Mouse (Mus musculus): ENCODE results near the gene Rcc1. TPM values are rescaled to one million over a fixed set of nuclear protein-coding genes. Genes with fewer than 3 reads are reported as not detected.
"Not testable (repeated sequence)": the region's sequence is repeated elsewhere in the genome, so short reads cannot be mapped to it uniquely, and the experiment has no call there.

Gene Rcc1
- total RNA-seq, 2 experiments from 2014 or later = 14.7 to 14.9 TPM

- no peak for DNase-seq (ENCODE audit: extremely low spot score in 1 of 2, low spot score in 2 of 2)
- intact Hi-C loops (cut with DNase I) = no loop called here
These were observed 20.5 kb downstream of the Rcc1 start for GRCm38 (mm10) chr4:132332880-132333279.

GRCm38 (mm10) chr4:132331960-132332359 is 21.4 kb downstream of the Rcc1 start:
- no peak for DNase-seq (ENCODE audit: extremely low spot score in 1 of 2, low spot score in 2 of 2)
- intact Hi-C loops (cut with DNase I) = no loop called here

- intact Hi-C loops (cut with DNase I) = no loop called here
These were observed 23.5 kb downstream of the Rcc1 start for GRCm38 (mm10) chr4:132329835-132330354.

DNA sequence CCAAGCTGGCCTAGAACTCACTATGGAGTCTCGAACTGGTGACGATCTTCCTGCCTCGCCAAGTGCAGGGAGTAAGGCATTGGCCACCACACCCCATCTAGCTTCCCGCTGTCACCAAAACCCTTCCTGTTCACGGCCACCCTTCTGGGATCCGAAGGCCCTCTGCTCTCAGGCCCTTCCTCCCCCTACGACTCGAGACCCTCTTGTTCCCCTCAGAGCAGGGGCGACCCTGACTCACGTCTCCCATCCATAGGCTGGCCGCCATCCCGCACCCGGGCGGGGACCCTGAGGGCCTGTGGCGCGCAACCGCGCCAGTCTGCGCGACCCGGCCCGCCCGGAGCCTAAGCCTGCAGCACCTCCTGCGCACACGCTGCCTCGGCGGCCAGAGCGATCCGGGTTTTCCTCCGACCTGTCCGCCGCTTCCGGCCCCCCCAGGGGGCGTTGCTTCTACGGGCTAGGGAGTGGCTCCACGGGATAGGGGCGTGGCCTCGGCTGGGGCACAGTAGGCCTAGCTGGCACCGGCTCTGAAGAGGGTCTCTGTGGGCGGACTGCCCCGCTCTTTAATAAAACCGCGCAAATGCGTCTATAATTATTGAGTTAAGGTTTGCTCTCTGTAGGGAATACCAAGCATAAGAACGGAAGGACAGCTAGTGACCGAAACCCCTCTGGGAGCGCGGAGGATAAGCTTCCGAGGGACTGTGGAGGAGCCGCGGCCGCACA is 24.1 kb downstream of the Rcc1 start, which contains the start of gene Trnau1ap:
Gene Trnau1ap, minus strand, starts transcription at position 424 of the 720 bp plus-strand sequence.
- intact Hi-C loops (cut with DNase I) = no loop called here
- peak; percentile 67 to 94 for DNase-seq (ENCODE audit: extremely low spot score in 1 of 2, low spot score in 2 of 2)

More at GRCm38 (mm10) chr4:132329835-132330354, 23.5 kb downstream of the Rcc1 start:
- DNase-seq (ENCODE audit: extremely low spot score in 1 of 2, low spot score in 2 of 2) = no peak

- no peak for DNase-seq (ENCODE audit: extremely low spot score in 1 of 2, low spot score in 2 of 2)
- intact Hi-C loops (cut with DNase I) = no loop called here
These were observed 24.9 kb downstream of the Rcc1 start for GRCm38 (mm10) chr4:132328391-132328982.

DNA sequence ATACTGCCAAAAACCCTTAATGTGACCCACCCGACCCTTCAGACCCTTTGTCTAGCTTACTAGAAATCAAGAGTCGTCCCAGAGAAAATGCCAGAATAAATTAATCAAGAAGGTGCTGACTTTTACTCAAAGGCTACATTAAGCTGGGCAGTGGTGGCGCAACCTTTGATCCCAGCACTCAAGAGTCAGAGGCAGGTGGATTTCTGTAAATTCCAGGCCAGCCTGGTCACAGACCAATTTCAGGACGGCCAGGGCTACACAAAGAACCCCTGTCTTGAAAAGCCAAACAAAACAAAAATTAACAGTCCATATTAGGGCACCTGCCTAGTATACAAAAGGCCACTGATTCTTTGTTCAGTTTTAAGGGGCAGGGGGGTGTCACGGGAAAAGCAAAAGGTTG is 26.9 kb downstream of the Rcc1 start:
- no peak for DNase-seq (ENCODE audit: extremely low spot score in 1 of 2, low spot score in 2 of 2)
- intact Hi-C loops (cut with DNase I) = no loop called here

GRCm38 (mm10) chr4:132315711-132316110 is 37.7 kb downstream of the Rcc1 start:
- no peak for DNase-seq (ENCODE audit: extremely low spot score in 1 of 2, low spot score in 2 of 2)
- intact Hi-C loops (cut with DNase I) = no loop called here

- intact Hi-C loops (cut with DNase I) = no loop called here
- no peak for DNase-seq (ENCODE audit: extremely low spot score in 1 of 2, low spot score in 2 of 2)
These were observed 40.8 kb downstream of the Rcc1 start for GRCm38 (mm10) chr4:132312627-132313026.

DNA sequence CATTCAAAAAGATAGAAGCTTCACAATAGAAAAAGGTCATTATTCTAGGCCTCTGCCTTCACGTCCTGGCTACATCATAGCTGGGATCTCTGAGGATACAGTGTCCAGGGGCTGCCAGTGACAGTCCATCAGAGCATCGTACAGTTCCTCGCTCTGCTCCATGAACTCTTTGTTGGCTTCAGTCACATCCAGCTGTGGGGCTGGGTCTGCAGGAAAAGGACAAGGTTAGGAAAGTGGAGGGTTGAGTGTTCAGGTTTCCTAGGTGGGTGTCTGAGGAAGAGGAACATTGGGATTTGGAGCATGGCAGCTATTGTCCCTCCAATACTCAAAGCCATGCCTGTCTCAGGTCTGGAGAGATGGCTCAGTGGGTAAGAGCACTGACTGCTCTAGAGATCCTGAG is 41.6 kb downstream of the Rcc1 start:
- intact Hi-C loops (cut with DNase I) = no loop called here
- no peak for DNase-seq (ENCODE audit: extremely low spot score in 1 of 2, low spot score in 2 of 2)

DNA sequence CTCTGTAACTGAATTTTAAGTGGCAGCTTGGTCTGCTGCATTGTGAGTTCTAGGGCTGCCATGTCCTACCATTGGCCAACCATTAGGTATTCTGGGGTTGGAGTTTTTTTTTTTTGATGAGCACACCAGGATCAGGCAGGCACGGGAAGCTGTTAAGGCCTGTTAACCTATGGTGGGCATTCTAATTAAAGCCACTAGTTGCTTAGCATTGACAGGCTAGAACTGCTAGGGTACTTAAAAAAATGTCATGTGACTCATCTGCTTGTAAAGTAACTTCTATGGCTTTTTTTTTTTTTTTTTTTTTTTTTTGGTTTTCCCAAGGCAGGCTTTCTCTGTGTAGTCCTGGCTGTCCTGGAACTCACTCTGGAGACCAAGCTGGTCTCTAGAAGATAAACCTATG is 42.2 kb downstream of the Rcc1 start:
- DNase-seq (ENCODE audit: extremely low spot score in 1 of 2, low spot score in 2 of 2) = no peak
- intact Hi-C loops (cut with DNase I) = no loop called here

DNA sequence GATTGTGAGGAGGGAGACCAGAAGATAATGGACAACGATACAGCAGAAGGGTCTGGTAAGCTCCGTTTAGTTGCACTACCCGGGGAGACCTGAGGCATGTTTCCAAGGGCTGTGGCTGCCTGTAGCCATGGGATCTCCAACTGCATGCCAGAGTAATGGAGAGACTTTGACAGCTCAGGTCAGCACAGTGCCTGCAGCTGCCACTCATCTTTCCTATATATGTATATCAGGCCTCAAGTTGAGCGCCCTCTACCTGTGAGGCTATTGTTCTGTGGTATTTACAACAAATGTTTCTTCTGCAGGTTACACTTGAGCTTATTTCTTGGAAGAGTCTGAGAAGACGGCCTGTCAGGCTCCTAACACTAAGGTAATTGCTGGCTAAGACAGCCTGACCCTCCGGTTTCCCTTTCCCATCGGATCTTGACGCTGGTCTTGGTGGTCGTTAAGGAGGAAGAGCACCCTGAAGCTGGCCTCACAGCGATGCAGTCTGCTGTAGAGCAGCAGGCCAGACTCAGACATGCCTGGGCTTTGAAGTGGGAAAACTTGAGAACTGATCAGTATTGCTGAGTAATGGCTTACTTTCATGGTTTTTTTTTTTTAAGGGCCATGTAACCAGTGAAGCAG is 43.4 kb downstream of the Rcc1 start:
- intact Hi-C loops (cut with DNase I) = loop anchor here (5.0 kb wide), 1 partner anchor 38 kb away; the partner anchor contains the start of gene Taf12
- DNase-seq (ENCODE audit: extremely low spot score in 1 of 2, low spot score in 2 of 2) = peak; percentile 32 to 56

GRCm38 (mm10) chr4:132309140-132309848 is 44.1 kb downstream of the Rcc1 start:
- intact Hi-C loops (cut with DNase I) = loop anchor here (5.0 kb wide), 1 partner anchor 37 kb away; the partner anchor contains the start of gene Taf12
- no peak for DNase-seq (ENCODE audit: extremely low spot score in 1 of 2, low spot score in 2 of 2)

- DNase-seq (ENCODE audit: extremely low spot score in 1 of 2, low spot score in 2 of 2) = peak; percentile 92
- intact Hi-C loops (cut with DNase I) = loop anchor here (5.0 kb wide), 1 partner anchor 36 kb away; the partner anchor contains the start of gene Taf12
These were observed 44.8 kb downstream of the Rcc1 start for GRCm38 (mm10) chr4:132308437-132309139.

DNA sequence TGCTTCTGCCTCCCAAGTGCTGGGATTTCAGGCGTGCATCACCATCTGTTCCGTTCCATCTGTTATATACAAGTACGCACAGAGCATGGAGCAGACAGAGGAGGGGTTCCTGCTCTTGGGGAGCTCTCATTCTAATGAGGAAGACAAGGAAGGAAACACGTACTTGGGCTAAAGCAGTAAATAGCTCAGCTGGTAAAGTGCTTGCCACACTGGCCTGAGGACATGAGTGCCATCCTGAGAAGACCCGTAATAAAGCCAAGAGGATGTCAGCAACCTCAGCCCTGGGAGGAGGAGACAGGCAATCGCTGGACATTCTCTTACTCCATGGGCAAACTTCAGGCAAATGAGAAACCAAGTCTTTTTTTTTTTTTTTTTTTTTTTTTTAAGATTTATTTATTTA is 47.4 kb downstream of the Rcc1 start:
- intact Hi-C loops (cut with DNase I) = loop anchor here (5.0 kb wide), 1 partner anchor 34 kb away; the partner anchor contains the start of gene Taf12
- DNase-seq (ENCODE audit: extremely low spot score in 1 of 2, low spot score in 2 of 2) = no peak

DNA sequence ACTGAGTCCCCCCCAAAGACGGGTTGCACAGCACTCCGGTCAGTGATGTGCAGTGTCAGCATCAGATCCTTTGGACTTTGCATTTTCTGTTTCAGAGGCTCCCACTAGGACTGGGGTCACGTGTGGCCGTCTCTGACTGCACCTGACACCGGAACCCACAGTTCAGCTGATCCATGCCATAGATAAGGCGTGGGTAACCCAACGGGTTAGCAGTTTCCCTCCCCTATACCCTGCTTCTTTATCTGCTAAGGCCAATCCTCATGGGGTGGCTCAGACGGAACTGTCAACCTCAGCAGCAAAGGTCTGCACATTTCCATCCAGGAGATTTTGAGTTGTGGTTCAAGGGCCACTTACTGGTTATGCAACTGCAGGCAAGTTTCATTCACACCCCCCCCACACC is 48.1 kb downstream of the Rcc1 start:
- intact Hi-C loops (cut with DNase I) = loop anchor here (5.0 kb wide), 1 partner anchor 33 kb away; the partner anchor contains the start of gene Taf12
- no peak for DNase-seq (ENCODE audit: extremely low spot score in 1 of 2, low spot score in 2 of 2)

DNA sequence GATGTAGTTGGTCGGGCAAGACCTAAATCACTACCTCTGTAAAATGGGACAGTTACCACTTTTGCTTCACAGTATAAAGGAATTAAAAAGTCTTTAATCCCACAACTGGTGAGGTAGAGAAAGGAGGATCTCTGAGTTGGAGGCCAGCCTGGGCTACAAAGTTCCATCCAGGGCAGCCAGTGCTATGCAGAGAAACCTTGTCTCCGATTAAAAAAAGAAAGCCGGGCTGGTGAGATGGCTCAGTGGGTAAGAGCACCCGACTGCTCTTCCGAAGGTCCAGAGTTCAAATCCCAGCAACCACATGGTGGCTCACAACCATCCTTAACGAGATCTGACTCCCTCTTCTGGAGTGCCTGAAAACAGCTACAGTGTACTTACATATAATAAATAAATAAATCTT is 49.9 kb downstream of the Rcc1 start:
- intact Hi-C loops (cut with DNase I); DNase-seq (ENCODE audit: extremely low spot score in 1 of 2, low spot score in 2 of 2): not testable (repeated sequence)

GRCm38 (mm10) chr4:132302939-132303479 is 50.4 kb downstream of the Rcc1 start, which contains the start of gene Rab42:
Gene Rab42, minus strand, starts transcription at chr4:132303385.
- peak; percentile 34 to 82 for DNase-seq (ENCODE audit: extremely low spot score in 1 of 2, low spot score in 2 of 2)
- intact Hi-C loops (cut with DNase I) = no loop called here

Measured in left cerebral cortex, postnatal 10 days (tissue).